Mouse (Mus musculus) E14TG2a.4 (cell line): ENCODE results near the gene Jak2.

ENCODE experiments used
- CTCF ChIP-seq: conservative IDR thresholded peaks from 2 replicates; pipeline ENCODE4 v1.5.1; 2014; ENCODE audit warnings: low read length
- NANOG ChIP-seq: IDR thresholded peaks from 2 replicates; pipeline ENCODE4 v1.6.1; 2014; ENCODE audit warnings: borderline replicate concordance, low read length, mixed read lengths
- POU5F1 ChIP-seq: IDR thresholded peaks from 2 replicates; pipeline ENCODE4 v1.6.1; 2014; ENCODE audit warnings: low read length, borderline replicate concordance

DNA sequence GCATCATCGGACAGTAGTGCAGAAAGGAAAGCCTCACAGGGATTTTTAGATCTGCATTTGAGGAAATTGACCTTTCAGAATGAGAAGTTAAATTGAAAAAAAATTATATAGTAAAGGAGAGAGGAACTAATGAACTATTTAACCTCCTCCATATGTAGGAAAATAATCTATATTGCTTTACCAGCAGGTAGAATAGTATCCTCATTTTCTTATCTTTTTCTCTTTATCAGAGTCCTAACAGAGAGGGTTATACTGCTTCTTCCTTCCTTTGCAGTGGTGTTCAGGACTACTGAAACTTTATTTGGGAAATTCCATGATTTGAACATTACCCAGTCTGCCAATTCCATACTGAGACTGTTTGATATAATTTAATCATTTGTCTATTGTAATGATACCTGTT lies 45.7 kb downstream of the Jak2 start:
- TF ChIP-seq CTCF (no peak), POU5F1 (no peak), NANOG (no peak)
